Mouse (Mus musculus): ENCODE results near the gene Gm8332.
"Not testable (repeated sequence)": the region's sequence is repeated elsewhere in the genome, so short reads cannot be mapped to it uniquely, and the experiment has no call there.

Gm8332 gene

GRCm38 (mm10) chr12:88250000-88250399 lies at the start of gene Gm8332:
Gene Gm8332, minus strand, starts transcription at chr12:88250100.
- not testable (repeated sequence) for DNase-seq

GRCm38 (mm10) chr12:88297171-88297570 lies 47.3 kb upstream of the Gm8332 start:
- DNase-seq = not testable (repeated sequence)

GRCm38 (mm10) chr12:88293082-88293481 lies 43.2 kb upstream of the Gm8332 start:
- not testable (repeated sequence) for DNase-seq

- DNase-seq = not testable (repeated sequence)
Measured at GRCm38 (mm10) chr12:88285224-88285623, 35.3 kb upstream of the Gm8332 start.

GRCm38 (mm10) chr12:88274400-88274799 lies 24.5 kb upstream of the Gm8332 start, which contains the start of gene Gm5662:
Gene Gm5662, minus strand, starts transcription at chr12:88274500.
- not testable (repeated sequence) for DNase-seq

GRCm38 (mm10) chr12:88257241-88257640 lies 7.3 kb upstream of the Gm8332 start:
- no peak for DNase-seq

- DNase-seq = not testable (repeated sequence)
Measured at GRCm38 (mm10) chr12:88255917-88256316, 6.0 kb upstream of the Gm8332 start.

GRCm38 (mm10) chr12:88245786-88246185 lies 4.1 kb downstream of the Gm8332 start:
- DNase-seq = not testable (repeated sequence)

GRCm38 (mm10) chr12:88242940-88243339 lies 7.0 kb downstream of the Gm8332 start:
- DNase-seq = not testable (repeated sequence)

GRCm38 (mm10) chr12:88219445-88219844 lies 30.5 kb downstream of the Gm8332 start:
- DNase-seq = no peak

GRCm38 (mm10) chr12:88218059-88218458 lies 31.8 kb downstream of the Gm8332 start:
- not testable (repeated sequence) for DNase-seq

GRCm38 (mm10) chr12:88214641-88215040 lies 35.3 kb downstream of the Gm8332 start:
- DNase-seq = no peak

- DNase-seq = not testable (repeated sequence)
Measured at GRCm38 (mm10) chr12:88211458-88211857, 38.4 kb downstream of the Gm8332 start.

- no peak for DNase-seq
Measured at GRCm38 (mm10) chr12:88202856-88203255, 47.0 kb downstream of the Gm8332 start.

Data from spleen, adult 18-20 months (tissue).